Mouse (Mus musculus) mammary gland, adult 2 months (tissue): ENCODE data around the gene Gm5890. TPM values are rescaled to one million over a fixed set of nuclear protein-coding genes. Genes with fewer than 3 reads are reported as not detected.

Experiments used
- polyA plus RNA-seq: library from polyadenylated mRNA; depleted of rRNA; stranded (reverse); fragments of >200 nt; gene quantifications from 2 replicates; pipeline ENCODE4 v1.2.3, GENCODE M21; 2012; ENCODE audit warnings: low replicate concordance; rRNA removed

Gene Gm5890
- polyA plus RNA-seq, result not detected in 2 replicates

DNA sequence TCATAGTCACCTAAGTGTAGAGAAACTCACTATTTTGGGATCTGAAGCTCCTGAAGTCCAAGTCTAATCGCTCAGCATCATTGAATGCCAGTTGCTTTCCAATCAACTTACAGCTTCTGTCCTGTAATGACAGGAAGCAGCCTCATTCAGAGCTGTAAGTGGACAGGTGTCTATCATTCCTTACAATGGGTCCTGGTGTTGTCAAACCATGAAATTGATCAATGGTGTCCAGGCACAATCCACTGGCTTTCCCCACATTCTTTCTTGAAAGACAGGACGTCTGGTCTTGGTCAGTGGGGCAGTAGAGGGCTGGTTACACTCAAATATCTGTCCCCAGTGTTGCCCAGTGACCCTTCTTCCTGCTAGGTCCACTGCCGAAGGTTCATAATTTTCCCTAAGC, at the start of gene Gm5890:
TSS of gene Gm5890 (minus strand) at position 101 of the 400 bp plus-strand sequence.

DNA sequence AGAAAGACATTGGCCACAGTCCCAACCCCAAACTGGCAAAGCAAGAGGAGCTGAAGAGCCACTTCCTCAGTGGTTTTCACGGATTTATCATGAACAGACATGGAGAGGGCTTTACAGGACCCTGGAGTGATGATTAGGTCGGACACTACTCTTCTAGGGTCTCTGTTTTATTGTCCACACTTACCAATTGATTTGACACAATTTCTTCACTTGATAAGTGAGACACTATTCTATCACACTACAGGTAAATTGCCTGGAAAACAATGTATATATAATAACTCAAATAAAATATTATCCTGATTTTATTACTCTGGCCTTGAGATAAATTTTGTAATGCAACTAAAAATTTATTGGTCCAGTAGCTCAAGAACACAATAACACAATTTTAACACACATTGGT, 28.9 kb downstream of the Gm5890 start, which contains the start of gene Gm4498:
TSS of gene Gm4498 (minus strand) at position 101 of the 400 bp plus-strand sequence.

Other genes with a start within 250 kb of the Gm5890 start
- not detected in 2 replicates for gene Vmn1r91, start 163.2 kb downstream of the Gm5890 start, polyA plus RNA-seq
- not detected in 2 replicates for gene Gm16442, start 140.3 kb downstream of the Gm5890 start, polyA plus RNA-seq
- not detected in 2 replicates for gene Vmn1r93, start 123.7 kb downstream of the Gm5890 start, polyA plus RNA-seq
- gene Vmn1r94, start 94.5 kb downstream of the Gm5890 start, polyA plus RNA-seq, result not detected in 2 replicates
- gene Vmn1r95, start 69.1 kb downstream of the Gm5890 start, polyA plus RNA-seq, result not detected in 2 replicates
- gene Gm6164, start 57.2 kb downstream of the Gm5890 start, polyA plus RNA-seq, result not detected in 2 replicates
- gene Gm4498, start 29.0 kb downstream of the Gm5890 start, polyA plus RNA-seq, result not detected in 2 replicates
- not detected in 2 replicates for gene Gm4133, start 71.2 kb upstream of the Gm5890 start, polyA plus RNA-seq
- gene Gm5728, start 112.6 kb upstream of the Gm5890 start, polyA plus RNA-seq, result not detected in 2 replicates
- not detected in 2 replicates for gene Vmn1r100, start 155.1 kb upstream of the Gm5890 start, polyA plus RNA-seq
- gene Vmn1r101, start 179.8 kb upstream of the Gm5890 start, polyA plus RNA-seq, result not detected in 2 replicates
- gene Gm10670, start 212.1 kb upstream of the Gm5890 start, polyA plus RNA-seq, result not detected in 2 replicates
- gene Vmn1r103, start 247.7 kb upstream of the Gm5890 start, polyA plus RNA-seq, result not detected in 2 replicates